Mouse (Mus musculus) T-helper 1 cell (primary cell): ENCODE results near the gene Plxnb1.
"Not testable (repeated sequence)": the region's sequence is repeated elsewhere in the genome, so short reads cannot be mapped to it uniquely, and the experiment has no call there.

ENCODE experiments used
- in situ Hi-C: fragments of 300-600 bp; cut with MboI, MseI; formaldehyde crosslinking; loops from one replicate; pipeline ENCODE4 v1.15.1; 2025; ENCODE audit warnings: high pct_unique_total_duplicates

Gene Plxnb1

GRCm38 (mm10) chr9:109124164-109124563 lies 29.0 kb downstream of the Plxnb1 start:
- in situ Hi-C loops, result no loop called here

GRCm38 (mm10) chr9:109125043-109125442 lies 29.9 kb downstream of the Plxnb1 start:
- in situ Hi-C loops, result no loop called here

- in situ Hi-C loops, result no loop called here
Observed at GRCm38 (mm10) chr9:109125481-109125880, 30.3 kb downstream of the Plxnb1 start.

GRCm38 (mm10) chr9:109127076-109127475 lies 31.9 kb downstream of the Plxnb1 start:
- in situ Hi-C loops, result no loop called here

- in situ Hi-C loops, result no loop called here
Observed at GRCm38 (mm10) chr9:109128211-109128610, 33.0 kb downstream of the Plxnb1 start.

- in situ Hi-C loops, result no loop called here
Observed at GRCm38 (mm10) chr9:109130076-109130475, 34.9 kb downstream of the Plxnb1 start.

- in situ Hi-C loops, result not testable (repeated sequence)
Observed at GRCm38 (mm10) chr9:109140414-109140813, 45.2 kb downstream of the Plxnb1 start.

- in situ Hi-C loops, result no loop called here
Observed at GRCm38 (mm10) chr9:109161941-109162340, 66.8 kb downstream of the Plxnb1 start, which contains the start of gene Fbxw21. Gene Fbxw21 (minus strand): TSS chr9:109162041.

- in situ Hi-C loops, result no loop called here
Observed at GRCm38 (mm10) chr9:109167316-109167715, 72.1 kb downstream of the Plxnb1 start.
